Mouse (Mus musculus): ENCODE results near the gene Ccdc177.

The Ccdc177 gene

GRCm38 (mm10) chr12:80760396-80760801 lies at the start of gene Ccdc177:
Gene Ccdc177, minus strand, starts transcription at chr12:80760687.
- peak; percentile 91 for DNase-seq

GRCm38 (mm10) chr12:80810005-80810404 lies 49.5 kb upstream of the Ccdc177 start:
- no peak for DNase-seq

GRCm38 (mm10) chr12:80807451-80808085 lies 47.1 kb upstream of the Ccdc177 start:
- no peak for DNase-seq

- DNase-seq: no peak
Measured at GRCm38 (mm10) chr12:80804861-80805428, 44.5 kb upstream of the Ccdc177 start.

- peak; percentile 89 for DNase-seq
Measured at GRCm38 (mm10) chr12:80803924-80804323, 43.4 kb upstream of the Ccdc177 start.

GRCm38 (mm10) chr12:80801443-80801842 lies 41.0 kb upstream of the Ccdc177 start:
- no peak for DNase-seq

GRCm38 (mm10) chr12:80800156-80800555 lies 39.7 kb upstream of the Ccdc177 start:
- DNase-seq: no peak

GRCm38 (mm10) chr12:80798271-80798670 lies 37.8 kb upstream of the Ccdc177 start:
- DNase-seq: peak; percentile 94

GRCm38 (mm10) chr12:80794935-80795785 lies 34.7 kb upstream of the Ccdc177 start:
- no peak for DNase-seq

- DNase-seq: peak; percentile 65
Measured at GRCm38 (mm10) chr12:80794522-80794921, 34.0 kb upstream of the Ccdc177 start.

GRCm38 (mm10) chr12:80793535-80793934 lies 33.0 kb upstream of the Ccdc177 start:
- DNase-seq: no peak

- DNase-seq: peak; percentile 77
Measured at GRCm38 (mm10) chr12:80792867-80793266, 32.4 kb upstream of the Ccdc177 start.

GRCm38 (mm10) chr12:80791571-80792444 lies 31.3 kb upstream of the Ccdc177 start:
- DNase-seq: peak; percentile 66

GRCm38 (mm10) chr12:80790700-80791570 lies 30.4 kb upstream of the Ccdc177 start:
- peak; percentile 61 for DNase-seq

- DNase-seq: peak; percentile 99
Measured at GRCm38 (mm10) chr12:80789849-80790694, 29.6 kb upstream of the Ccdc177 start, which contains the start of gene Susd6. Gene Susd6, plus strand, starts transcription at chr12:80790510.

GRCm38 (mm10) chr12:80789276-80789675 lies 28.8 kb upstream of the Ccdc177 start:
- DNase-seq: peak; percentile 50

GRCm38 (mm10) chr12:80788188-80788587 lies 27.7 kb upstream of the Ccdc177 start:
- peak; percentile 62 for DNase-seq

- DNase-seq: peak; percentile 81
Measured at GRCm38 (mm10) chr12:80787604-80788003, 27.1 kb upstream of the Ccdc177 start.

GRCm38 (mm10) chr12:80786591-80786990 lies 26.1 kb upstream of the Ccdc177 start:
- DNase-seq: peak; percentile 56

GRCm38 (mm10) chr12:80785597-80785996 lies 25.1 kb upstream of the Ccdc177 start:
- no peak for DNase-seq

- DNase-seq: peak; percentile 40
Measured at GRCm38 (mm10) chr12:80785005-80785404, 24.5 kb upstream of the Ccdc177 start.

Data from cerebellum, adult 9-10 months (tissue).